Mouse (Mus musculus): ENCODE results near the gene Fxyd4.
A peak's percentile ranks its signal among the peaks of the same experiment; 100 is the strongest.

Gene Fxyd4

GRCm38 (mm10) chr6:117916737-117917426, 20.6 kb downstream of the Fxyd4 start:
- peak; percentile 81 for DNase-seq

GRCm38 (mm10) chr6:117916205-117916736, 21.2 kb downstream of the Fxyd4 start:
- DNase-seq, result no peak

- DNase-seq, result no peak
These were observed 23.0 kb downstream of the Fxyd4 start for GRCm38 (mm10) chr6:117914541-117914940.

- DNase-seq, result no peak
These were observed 27.3 kb downstream of the Fxyd4 start for GRCm38 (mm10) chr6:117910120-117910661.

GRCm38 (mm10) chr6:117908424-117908900, 29.0 kb downstream of the Fxyd4 start:
- DNase-seq, result no peak

- no peak for DNase-seq
These were observed 29.5 kb downstream of the Fxyd4 start for GRCm38 (mm10) chr6:117907979-117908355.

- DNase-seq, result peak; percentile 70
These were observed 30.1 kb downstream of the Fxyd4 start for GRCm38 (mm10) chr6:117907301-117907978.

- peak; percentile 98 for DNase-seq
These were observed 30.8 kb downstream of the Fxyd4 start for GRCm38 (mm10) chr6:117906590-117907271.

GRCm38 (mm10) chr6:117906015-117906531, 31.4 kb downstream of the Fxyd4 start:
- no peak for DNase-seq

GRCm38 (mm10) chr6:117905260-117905930, 32.1 kb downstream of the Fxyd4 start:
- DNase-seq, result peak; percentile 43

- no peak for DNase-seq
These were observed 33.7 kb downstream of the Fxyd4 start for GRCm38 (mm10) chr6:117903836-117904235.

GRCm38 (mm10) chr6:117902556-117902955, 34.9 kb downstream of the Fxyd4 start:
- no peak for DNase-seq

- DNase-seq, result no peak
These were observed 35.7 kb downstream of the Fxyd4 start for GRCm38 (mm10) chr6:117901510-117902402.

GRCm38 (mm10) chr6:117900126-117901080, 37.1 kb downstream of the Fxyd4 start, which contains the start of gene Hnrnpf:
Gene Hnrnpf, plus strand, starts transcription at chr6:117900324.
- no peak for DNase-seq

GRCm38 (mm10) chr6:117897800-117898199, 39.7 kb downstream of the Fxyd4 start:
- no peak for DNase-seq

- DNase-seq, result no peak
These were observed 44.1 kb downstream of the Fxyd4 start for GRCm38 (mm10) chr6:117893435-117893834.

- DNase-seq, result no peak
These were observed 45.1 kb downstream of the Fxyd4 start for GRCm38 (mm10) chr6:117892386-117892785.

GRCm38 (mm10) chr6:117891369-117892160, 45.9 kb downstream of the Fxyd4 start:
- no peak for DNase-seq

GRCm38 (mm10) chr6:117890257-117890656, 47.2 kb downstream of the Fxyd4 start:
- no peak for DNase-seq
